Mouse (Mus musculus): ENCODE results near the gene Kif14. TPM values are rescaled to one million over a fixed set of nuclear protein-coding genes. Genes with fewer than 3 reads are reported as not detected.
A peak's percentile ranks its signal among the peaks of the same experiment; 100 is the strongest.
"Not testable (repeated sequence)": the region's sequence is repeated elsewhere in the genome, so short reads cannot be mapped to it uniquely, and the experiment has no call there.

Gene Kif14
- total RNA-seq, 2 experiments from 2014 or later: 0.28 to 0.42 TPM

- intact Hi-C loops (cut with DNase I): loop anchor here (2.0 kb wide), 1 partner anchor 191 kb away; no protein-coding TSS in a partner anchor
- DNase-seq: no peak
Observed at GRCm38 (mm10) chr1:136550285-136550684, 84.1 kb downstream of the Kif14 start.

GRCm38 (mm10) chr1:136550851-136551540 lies 84.9 kb downstream of the Kif14 start:
- DNase-seq: peak; percentile 61 to 66
- intact Hi-C loops (cut with DNase I): loop anchor here (2.0 kb wide), 1 partner anchor 190 kb away; no protein-coding TSS in a partner anchor

GRCm38 (mm10) chr1:136554686-136555085 lies 88.5 kb downstream of the Kif14 start:
- intact Hi-C loops (cut with DNase I): no loop called here
- no peak for DNase-seq

GRCm38 (mm10) chr1:136555892-136556291 lies 89.7 kb downstream of the Kif14 start:
- intact Hi-C loops (cut with DNase I): no loop called here
- no peak for DNase-seq

GRCm38 (mm10) chr1:136556643-136557042 lies 90.5 kb downstream of the Kif14 start:
- intact Hi-C loops (cut with DNase I); DNase-seq: not testable (repeated sequence)

GRCm38 (mm10) chr1:136557436-136557835 lies 91.3 kb downstream of the Kif14 start:
- no peak for DNase-seq
- intact Hi-C loops (cut with DNase I): no loop called here

GRCm38 (mm10) chr1:136558762-136559161 lies 92.6 kb downstream of the Kif14 start:
- intact Hi-C loops (cut with DNase I): no loop called here
- DNase-seq: no peak

GRCm38 (mm10) chr1:136559284-136559683 lies 93.1 kb downstream of the Kif14 start:
- DNase-seq: no peak
- intact Hi-C loops (cut with DNase I): no loop called here

GRCm38 (mm10) chr1:136559774-136560173 lies 93.6 kb downstream of the Kif14 start:
- intact Hi-C loops (cut with DNase I): no loop called here
- DNase-seq: no peak

- DNase-seq: no peak
- intact Hi-C loops (cut with DNase I): no loop called here
Observed at GRCm38 (mm10) chr1:136561823-136562222, 95.7 kb downstream of the Kif14 start.

- intact Hi-C loops (cut with DNase I): no loop called here
- DNase-seq: no peak
Observed at GRCm38 (mm10) chr1:136563149-136563548, 97.0 kb downstream of the Kif14 start.

GRCm38 (mm10) chr1:136564963-136565362 lies 98.8 kb downstream of the Kif14 start:
- DNase-seq: no peak
- intact Hi-C loops (cut with DNase I): no loop called here

- no peak for DNase-seq
- intact Hi-C loops (cut with DNase I): no loop called here
Observed at GRCm38 (mm10) chr1:136566386-136566785, 100.2 kb downstream of the Kif14 start.

- intact Hi-C loops (cut with DNase I): no loop called here
- no peak for DNase-seq
Observed at GRCm38 (mm10) chr1:136567641-136568040, 101.5 kb downstream of the Kif14 start.

- DNase-seq: no peak
- intact Hi-C loops (cut with DNase I): no loop called here
Observed at GRCm38 (mm10) chr1:136568738-136569194, 102.6 kb downstream of the Kif14 start.

- intact Hi-C loops (cut with DNase I): no loop called here
- no peak for DNase-seq
Observed at GRCm38 (mm10) chr1:136569206-136569605, 103.1 kb downstream of the Kif14 start.

GRCm38 (mm10) chr1:136569626-136570297 lies 103.6 kb downstream of the Kif14 start:
- intact Hi-C loops (cut with DNase I): no loop called here
- DNase-seq: no peak

GRCm38 (mm10) chr1:136570298-136570653 lies 104.1 kb downstream of the Kif14 start:
- intact Hi-C loops (cut with DNase I): no loop called here
- DNase-seq: no peak

- intact Hi-C loops (cut with DNase I): no loop called here
Observed at GRCm38 (mm10) chr1:136570976-136571375, 104.8 kb downstream of the Kif14 start.

GRCm38 (mm10) chr1:136571530-136571929 lies 105.4 kb downstream of the Kif14 start:
- no peak for DNase-seq
- intact Hi-C loops (cut with DNase I): no loop called here

More at GRCm38 (mm10) chr1:136570976-136571375, 104.8 kb downstream of the Kif14 start:
- no peak for DNase-seq

GRCm38 (mm10) chr1:136577890-136578663 lies 111.9 kb downstream of the Kif14 start:
- DNase-seq: no peak
- intact Hi-C loops (cut with DNase I): no loop called here
